9 mouse cellular contexts compared by ENCODE assay signal in the genomic region with DNA sequence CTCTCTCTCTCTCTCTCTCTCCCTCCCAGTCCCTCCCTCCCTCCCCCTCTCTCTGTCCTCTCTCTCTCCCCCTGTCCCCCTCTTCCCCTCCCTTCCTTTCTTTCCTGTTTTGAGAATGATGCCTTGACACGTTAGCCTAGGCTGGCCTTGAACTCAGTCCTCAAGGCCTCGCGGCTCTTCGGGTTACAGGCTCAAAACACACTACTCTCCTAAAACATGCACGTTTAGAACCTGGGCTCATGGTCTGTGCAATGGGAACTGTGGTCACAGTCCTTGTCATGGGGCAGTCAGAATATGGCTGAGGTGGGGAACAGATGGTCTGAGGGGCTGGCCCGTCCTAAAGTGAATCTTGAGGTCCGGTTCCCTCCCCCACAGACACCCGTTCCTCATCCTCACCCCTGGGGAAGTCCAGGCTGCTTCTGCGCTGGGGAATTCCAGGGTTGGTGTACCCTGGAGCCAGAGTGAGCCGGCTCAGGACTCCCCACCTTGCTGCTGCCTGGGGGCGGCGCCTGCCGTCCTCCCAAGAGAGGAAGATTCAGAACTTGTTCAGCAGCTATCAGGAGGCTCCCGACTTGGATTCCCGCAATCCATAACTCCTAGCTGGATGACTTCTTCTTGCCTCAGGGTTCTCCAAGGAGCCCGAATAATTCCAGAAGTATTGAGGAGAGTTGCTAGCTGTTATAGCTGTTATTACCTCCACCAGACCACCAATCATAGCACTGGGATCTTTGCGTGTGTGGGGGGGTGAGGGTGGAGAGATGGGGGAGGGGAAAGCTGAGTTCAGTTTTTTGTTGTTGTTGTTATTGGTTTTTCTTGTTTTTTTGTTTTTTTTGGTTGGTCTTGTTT. TPM values are rescaled to one million over a fixed set of nuclear protein-coding genes. Genes with fewer than 3 reads are reported as not detected.
DNase-seq lines count a peak whose midpoint lies in the region; ATAC-seq and TF ChIP-seq lines count a peak whose summit lies in the region.
"Had no signal": no experiment of that assay in that cellular context is flagged by ENCODE, and none has a peak within 500 bp of the region (broad histone marks: within the 10 kb centered on the region; RNA-seq: fewer than 3 reads in every experiment).

No protein-coding gene starts in this region.

- DNase-seq in layer of hippocampus, adult 2 months (ENCODE audit: low spot score in 2 of 2): no peak
- DNase-seq in layer of hippocampus, adult 8-10 months (ENCODE audit: low spot score in 2 of 2): no peak
- DNase-seq in MEL (ENCODE audit: low read depth, low spot score) (peak; percentile 83), MN1 (ENCODE audit: low spot score) (no peak)
- DNase-seq in heart, postnatal 36 days: peak; percentile 40 to 49
- no peak for DNase-seq in liver, embryonic 14.5 days (ENCODE audit: low read depth in 3 of 3, low spot score in 3 of 3)
- DNase-seq in gastrocnemius, adult 8-10 months (ENCODE audit: low spot score in 2 of 2): no peak
- no peak for DNase-seq in embryo, embryonic 10 days (ENCODE audit: low spot score)

- no peaks in the 10 kb centered on the region for H3K9me3 ChIP-seq in MEL (replicated peaks; ENCODE audit: insufficient read depth, low read length)
- no peaks in the 10 kb centered on the region for H3K9me3 ChIP-seq in liver, embryonic 14.5 days (ENCODE audit: control insufficient read depth, low read length)

- TF ChIP-seq RAD21 in MEL (IDR thresholded peaks at IDR 0.05; ENCODE audit: low read depth, low read length): no peak

- no peak overlapping the region for H3K27ac ChIP-seq in layer of hippocampus, adult 2 months
- peak overlapping the region; percentile 10 for H3K27ac ChIP-seq in MEL (ENCODE audit: control insufficient read depth, low read depth, low read length)
- H3K27ac ChIP-seq in liver, embryonic 14.5 days: no peak overlapping the region

- H3K4me1 ChIP-seq in MEL (ENCODE audit: control insufficient read depth in 1 of 2, insufficient read depth in 2 of 2, low read length in 2 of 2): peaks cover 20 to 49% of the 10 kb centered on the region in 2 experiments
- peaks cover 7 to 25% of the 10 kb centered on the region in 2 experiments for H3K4me1 ChIP-seq in liver, embryonic 14.5 days (replicated peaks; ENCODE audit: control insufficient read depth in 2 of 2, insufficient read depth in 2 of 2, low read length in 1 of 2)

- H3K27me3 ChIP-seq in MEL (ENCODE audit: control insufficient read depth in 1 of 2, insufficient read depth in 2 of 2, low read length in 2 of 2): no peaks in the 10 kb centered on the region
- peaks cover 34% of the 10 kb centered on the region for H3K27me3 ChIP-seq in liver, embryonic 14.5 days (ENCODE audit: control insufficient read depth, insufficient read depth, low read length)

- intact Hi-C loops in heart, postnatal 36 days (cut with DNase I): no loop called here

- H3K4me2 ChIP-seq in liver, embryonic 14.5 days (ENCODE audit: low read depth): peak overlapping the region; percentile 49

- no peak for TF ChIP-seq EP300 in MEL (IDR thresholded peaks at IDR 0.05; ENCODE audit: low read depth in 1 of 2, low read length in 2 of 2)
- TF ChIP-seq EP300 in liver, embryonic 14.5 days (IDR thresholded peaks at IDR 0.05; ENCODE audit: low read depth): no peak

- H3K9ac ChIP-seq in MEL (ENCODE audit: control insufficient read depth, low read depth, low read length, poor library complexity, severe bottlenecking): peak overlapping the region; percentile 65
- no peak overlapping the region; the same call in 1 of the 2 replicates for H3K9ac ChIP-seq in liver, embryonic 14.5 days (replicated peaks)

- TF ChIP-seq CTCF in layer of hippocampus, adult 2 months (conservative IDR thresholded peaks at IDR 0.05): no peak
- no peak for TF ChIP-seq CTCF in MEL (IDR thresholded peaks at IDR 0.05 in 2 of 3, conservative IDR thresholded peaks at IDR 0.05 in 1 of 3; ENCODE audit: control insufficient read depth in 1 of 3, insufficient read depth in 1 of 3, low read depth in 2 of 3, low read length in 3 of 3, poor library complexity in 1 of 3, severe bottlenecking in 1 of 3)
- no peak for TF ChIP-seq CTCF in liver, embryonic 14.5 days (IDR thresholded peaks at IDR 0.05; ENCODE audit: low read depth)

- peak overlapping the region; percentile 26; the same call in 1 of the 2 replicates for H3K4me3 ChIP-seq in layer of hippocampus, adult 2 months
- H3K4me3 ChIP-seq in MEL (ENCODE audit: control insufficient read depth in 1 of 2, insufficient read depth in 1 of 2, low read depth in 2 of 2, low read length in 2 of 2): peak overlapping the region; percentile 59
- peak overlapping the region; percentile 48 to 53 for H3K4me3 ChIP-seq in liver, embryonic 14.5 days (ENCODE audit: insufficient read depth in 1 of 2, low read depth in 2 of 2, low read length in 2 of 2)

- no peak for ATAC-seq in liver, embryonic 14.5 days (ENCODE audit: insufficient read depth)

- peaks cover 0 to 34% of the 10 kb centered on the region in 2 experiments; a peak in 2 of 4 replicates for H3K36me3 ChIP-seq in MEL (ENCODE audit: control insufficient read depth in 1 of 2, insufficient read depth in 2 of 2, low read length in 2 of 2)
- no peaks in the 10 kb centered on the region for H3K36me3 ChIP-seq in liver, embryonic 14.5 days (replicated peaks; ENCODE audit: control insufficient read depth, insufficient read depth, low read depth)

- H3K79me2 ChIP-seq in MEL (ENCODE audit: control insufficient read depth, insufficient read depth, low read length, poor library complexity): peaks cover 11% of the 10 kb centered on the region

- TF ChIP-seq POLR2A in MEL (IDR thresholded peaks at IDR 0.05; ENCODE audit: control insufficient read depth in 1 of 2, insufficient read depth in 1 of 2, low read depth in 1 of 2, low read length in 2 of 2, poor library complexity in 1 of 2): no peak

- 3% methylated on average over 17 of the region's 17 CpGs for WGBS in liver, embryonic 14.5 days (ENCODE audit: insufficient replicate concordance)

TF ChIP-seq in MEL, 35 proteins besides CTCF, POLR2A, EP300 and RAD21:
- TF ChIP-seq ZC3H11A (IDR thresholded peaks at IDR 0.05; ENCODE audit: low read depth, low read length) (no peak), MYC (IDR thresholded peaks at IDR 0.05; ENCODE audit: low read depth, low read length) (no peak), E2F4 (IDR thresholded peaks at IDR 0.05; ENCODE audit: borderline replicate concordance, low read depth, low read length) (no peak), TBP (IDR thresholded peaks at IDR 0.05; ENCODE audit: low read depth, low read length) (peak; percentile 9), ELF1 (IDR thresholded peaks at IDR 0.05; ENCODE audit: low read depth, low read length) (no peak), TAL1 (IDR thresholded peaks at IDR 0.05; ENCODE audit: low read length) (no peak)

RNA-seq across cellular contexts. Expression of a gene that starts 0.8 kb away (rescaled TPM):
- total RNA-seq in layer of hippocampus, adult 2 months (2021): 1 to 10 TPM; 2.6 to 2.8 TPM
- total RNA-seq in layer of hippocampus, adult 8-10 months (2022): 1 to 10 TPM; 2.8 to 9.8 (median 6.3) TPM
- total RNA-seq in MEL (2012; rRNA removed): 24.4 and 26.0 TPM in 2 replicates
- 10 to 100 TPM in 1 of 2 experiments, not detected in 1; 31.0 TPM for polyA plus RNA-seq in MEL (2012; ENCODE audit: insufficient read depth in 1 of 2, insufficient read length in 2 of 2, low read depth in 1 of 2, low replicate concordance in 2 of 2, missing spikeins in 1 of 2)
- 1 to 10 TPM; 8.5 to 9.9 TPM for total RNA-seq in heart, postnatal 36 days (2021)
- polyA plus RNA-seq in liver, embryonic 14.5 days (2012; rRNA removed): 5.4 and 6.9 TPM in 2 replicates
- polyA plus RNA-seq in liver, embryonic 14.5 days (2014; fragmentation: Nextera tagmentation; extraction: Ambion mirVana): 7.9 and 9.1 TPM in 2 replicates
- 1 to 10 TPM; 1.3 to 2.3 (median 1.4) TPM for total RNA-seq in gastrocnemius, adult 8-10 months (2022)

RNA-seq across cellular contexts. Expression of a gene that starts 12.6 kb away (rescaled TPM):
- total RNA-seq in layer of hippocampus, adult 2 months (2021): under 1 TPM; 0.83 to 0.84 TPM
- total RNA-seq in layer of hippocampus, adult 8-10 months (2022): 1 to 10 TPM in 3 of 4 experiments, under 1 TPM in 1; 0.49 to 1.8 (median 1.4) TPM
- 259 and 260 TPM in 2 replicates for total RNA-seq in MEL (2012; rRNA removed)
- polyA plus RNA-seq in MEL (2012; ENCODE audit: insufficient read depth in 1 of 2, insufficient read length in 2 of 2, low read depth in 1 of 2, low replicate concordance in 2 of 2, missing spikeins in 1 of 2): 100 to 1,000 TPM; 193 to 268 TPM
- total RNA-seq in heart, postnatal 36 days (2021): 1 to 10 TPM in 1 of 2 experiments, under 1 TPM in 1; 0.65 to 1.1 TPM
- polyA plus RNA-seq in liver, embryonic 14.5 days (2012; rRNA removed): 61.8 and 64.1 TPM in 2 replicates
- 204 and 223 TPM in 2 replicates for polyA plus RNA-seq in liver, embryonic 14.5 days (2014; fragmentation: Nextera tagmentation; extraction: Ambion mirVana)
- 1 to 10 TPM; 1.3 to 2.7 (median 1.8) TPM for total RNA-seq in gastrocnemius, adult 8-10 months (2022)

RNA-seq across cellular contexts. Expression of a gene that starts 14.0 kb away (rescaled TPM):
- total RNA-seq in layer of hippocampus, adult 2 months (2021): 10 to 100 TPM; 63.8 to 64.6 TPM
- 10 to 100 TPM; 60.1 to 65.7 (median 61.0) TPM for total RNA-seq in layer of hippocampus, adult 8-10 months (2022)
- 280 and 282 TPM in 2 replicates for total RNA-seq in MEL (2012; rRNA removed)
- 100 to 1,000 TPM in 1 of 2 experiments, not detected in 1; 474 TPM for polyA plus RNA-seq in MEL (2012; ENCODE audit: insufficient read depth in 1 of 2, insufficient read length in 2 of 2, low read depth in 1 of 2, low replicate concordance in 2 of 2, missing spikeins in 1 of 2)
- 100 to 1,000 TPM; 139 to 148 TPM for total RNA-seq in heart, postnatal 36 days (2021)
- polyA plus RNA-seq in liver, embryonic 14.5 days (2012; rRNA removed): 36.5 and 36.7 TPM in 2 replicates
- polyA plus RNA-seq in liver, embryonic 14.5 days (2014; fragmentation: Nextera tagmentation; extraction: Ambion mirVana): 61.3 and 67.7 TPM in 2 replicates
- 10 to 100 TPM; 53.7 to 58.9 (median 55.7) TPM for total RNA-seq in gastrocnemius, adult 8-10 months (2022)

RNA-seq across cellular contexts. Expression of a gene that starts 15.3 kb away (rescaled TPM):
- total RNA-seq in layer of hippocampus, adult 2 months (2021): 100 to 1,000 TPM; 363 to 382 TPM
- total RNA-seq in layer of hippocampus, adult 8-10 months (2022): 100 to 1,000 TPM; 302 to 315 (median 304) TPM
- 4.8 TPM in 2 replicates for total RNA-seq in MEL (2012; rRNA removed)
- polyA plus RNA-seq in MEL (2012; ENCODE audit: insufficient read depth in 1 of 2, insufficient read length in 2 of 2, low read depth in 1 of 2, low replicate concordance in 2 of 2, missing spikeins in 1 of 2): 1 to 10 TPM in 1 of 2 experiments, not detected in 1; 9.5 TPM
- not detected for total RNA-seq in heart, postnatal 36 days (2021)
- polyA plus RNA-seq in liver, embryonic 14.5 days (2012; rRNA removed): 0.70 and 0.87 TPM in 2 replicates
- polyA plus RNA-seq in liver, embryonic 14.5 days (2014; fragmentation: Nextera tagmentation; extraction: Ambion mirVana): 0.20 and 0.28 TPM in 2 replicates
- under 1 TPM in 1 of 4 experiments, not detected in 3; 0.08 TPM for total RNA-seq in gastrocnemius, adult 8-10 months (2022)
- polyA plus RNA-seq: neural tube, embryonic 11.5 days had no signal

RNA-seq across cellular contexts. Expression of a gene that starts 40.0 kb away (rescaled TPM):
- total RNA-seq in layer of hippocampus, adult 2 months (2021): 1 to 10 TPM; 1.1 to 1.6 TPM
- total RNA-seq in layer of hippocampus, adult 8-10 months (2022): 1 to 10 TPM; 1.3 to 4.4 (median 3.7) TPM
- total RNA-seq in MEL (2012; rRNA removed): 6.4 and 6.6 TPM in 2 replicates
- polyA plus RNA-seq in MEL (2012; ENCODE audit: insufficient read depth in 1 of 2, insufficient read length in 2 of 2, low read depth in 1 of 2, low replicate concordance in 2 of 2, missing spikeins in 1 of 2): 10 to 100 TPM in 1 of 2 experiments, not detected in 1; 27.4 TPM
- 1 to 10 TPM; 3.9 to 5.1 TPM for total RNA-seq in heart, postnatal 36 days (2021)
- polyA plus RNA-seq in liver, embryonic 14.5 days (2012; rRNA removed): 1.2 and 1.3 TPM in 2 replicates
- polyA plus RNA-seq in liver, embryonic 14.5 days (2014; fragmentation: Nextera tagmentation; extraction: Ambion mirVana): 2.3 and 3.0 TPM in 2 replicates
- 1 to 10 TPM in 1 of 4 experiments, under 1 TPM in 3; 0.46 to 1.1 (median 0.74) TPM for total RNA-seq in gastrocnemius, adult 8-10 months (2022)

Comparison
In these comparisons a context has a peak if more than half of its experiments do, and no peak if none do; other contexts are left out.
1. DNase-seq: peak in MEL (single experiment) and heart, postnatal 36 days (2 of 2); none in layer of hippocampus, adult 2 months (0 of 2), layer of hippocampus, adult 8-10 months (0 of 2), liver, embryonic 14.5 days (0 of 3), gastrocnemius, adult 8-10 months (0 of 2), MN1 (single experiment) and embryo, embryonic 10 days (single experiment).
2. RNA of a gene that starts 12.6 kb away (total RNA-seq): 259 to 260 TPM in MEL; 1.3 to 2.7 TPM in gastrocnemius, adult 8-10 months, 0.49 to 1.8 TPM in layer of hippocampus, adult 8-10 months, 0.65 to 1.1 TPM in heart, postnatal 36 days and 0.83 to 0.84 TPM in layer of hippocampus, adult 2 months; every median in the first group is over 10 times any median in the second.
3. Peak in every context shown above with its lines, with median percentiles within 50 percentile points of each other: H3K4me3 ChIP-seq.